Mouse (Mus musculus) G1E (cell line): ENCODE measurements at regions not wholly inside any gene's neighbourhood (a gene's known extent, or its start where the extent isn't known, plus 50 kb on each side); places are given as distances from the start of the nearest gene placed in this dataset.

Source experiments
- CTCF ChIP-seq: IDR thresholded peaks from 2 replicates; pipeline ENCODE4 v1.5.1; 2012; ENCODE audit warnings: low read depth, low read length, inconsistent platforms, mixed read lengths
- GATA1 ChIP-seq: IDR thresholded peaks from 2 replicates; pipeline ENCODE4 v1.6.1; 2012; ENCODE audit warnings: borderline replicate concordance, low read length, inconsistent platforms, mixed read lengths
- TAL1 ChIP-seq: conservative IDR thresholded peaks from 2 replicates; pipeline ENCODE4 v1.6.1; 2012; ENCODE audit warnings: low read depth, low read length, inconsistent platforms, mixed read lengths

GRCm38 (mm10) chr11:90844266-90844924 is 156.2 kb upstream of the Tom1l1 start:
- TF ChIP-seq TAL1 (no peak), CTCF (no peak), GATA1 (no peak)
